Mouse (Mus musculus): ENCODE results near the gene Hao1.

The Hao1 gene

DNA sequence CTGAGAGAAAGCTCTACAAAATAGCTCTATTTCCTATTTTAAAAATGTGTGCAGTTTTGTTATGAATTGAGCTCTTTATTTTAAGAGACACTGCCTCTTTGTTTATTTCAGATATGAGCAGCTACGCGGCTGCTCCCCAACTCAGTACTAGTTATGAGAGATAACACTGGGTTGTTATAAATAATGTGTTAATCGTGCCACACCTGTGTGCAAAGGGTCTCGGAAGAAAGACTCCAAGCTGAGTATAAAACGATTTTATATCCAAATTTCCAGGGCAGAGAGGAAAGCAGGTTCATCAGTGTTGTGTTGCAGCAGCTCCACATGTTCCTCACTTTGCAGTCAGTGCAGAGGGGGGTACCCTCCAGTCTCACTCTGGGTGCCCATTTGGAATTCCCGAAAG is 91.8 kb downstream of the Hao1 start:
- no peak for DNase-seq

- no peak for DNase-seq
Observed at GRCm38 (mm10) chr2:134460831-134461230, 93.3 kb downstream of the Hao1 start.

DNA sequence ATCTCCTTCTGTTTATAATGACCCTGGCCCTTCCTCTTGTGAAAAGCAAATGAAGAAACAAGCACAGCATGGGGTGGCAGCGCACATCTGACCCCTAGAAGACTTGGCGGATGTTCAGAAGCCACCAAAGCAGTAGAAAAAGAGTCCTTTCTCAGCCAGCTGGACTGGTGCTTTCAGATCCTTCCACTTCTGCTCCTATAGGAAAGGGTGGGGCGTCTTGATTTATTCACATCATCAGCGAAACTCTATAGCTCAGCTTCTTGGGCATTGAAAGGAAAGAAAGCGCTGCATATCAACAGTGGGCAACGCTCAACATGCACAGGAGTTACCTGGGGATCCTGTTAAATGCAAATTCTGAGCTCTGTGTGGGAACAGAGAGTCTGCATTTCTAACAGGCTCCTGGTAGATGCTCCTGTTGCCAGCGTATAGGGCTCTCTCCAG is 98.1 kb downstream of the Hao1 start:
- peak; percentile 22 for DNase-seq

GRCm38 (mm10) chr2:134452748-134453147 is 101.4 kb downstream of the Hao1 start:
- DNase-seq = no peak

DNA sequence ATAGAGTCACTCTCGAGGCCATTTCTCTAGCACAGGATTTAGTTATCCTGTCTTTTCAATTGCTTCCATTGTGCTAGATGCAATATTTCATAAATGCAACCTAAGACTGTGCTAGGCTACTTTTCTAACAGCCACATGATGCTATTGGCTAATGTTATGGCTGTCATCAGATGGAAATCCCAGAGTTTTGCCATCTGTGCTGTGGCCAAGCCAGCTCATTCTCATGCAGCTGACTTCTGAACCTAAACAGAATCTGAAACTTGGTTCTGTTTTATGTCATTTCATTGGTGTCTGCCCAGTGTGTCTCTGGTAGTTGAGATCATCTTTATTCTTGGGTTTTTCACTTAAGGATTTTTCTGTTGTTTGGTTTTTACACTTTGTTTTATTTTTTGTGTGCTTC is 103.2 kb downstream of the Hao1 start:
- DNase-seq = no peak

All from embryo, embryonic 11 days (tissue).